ENCODE assay signal across 9 mouse cellular contexts in the genomic region with DNA sequence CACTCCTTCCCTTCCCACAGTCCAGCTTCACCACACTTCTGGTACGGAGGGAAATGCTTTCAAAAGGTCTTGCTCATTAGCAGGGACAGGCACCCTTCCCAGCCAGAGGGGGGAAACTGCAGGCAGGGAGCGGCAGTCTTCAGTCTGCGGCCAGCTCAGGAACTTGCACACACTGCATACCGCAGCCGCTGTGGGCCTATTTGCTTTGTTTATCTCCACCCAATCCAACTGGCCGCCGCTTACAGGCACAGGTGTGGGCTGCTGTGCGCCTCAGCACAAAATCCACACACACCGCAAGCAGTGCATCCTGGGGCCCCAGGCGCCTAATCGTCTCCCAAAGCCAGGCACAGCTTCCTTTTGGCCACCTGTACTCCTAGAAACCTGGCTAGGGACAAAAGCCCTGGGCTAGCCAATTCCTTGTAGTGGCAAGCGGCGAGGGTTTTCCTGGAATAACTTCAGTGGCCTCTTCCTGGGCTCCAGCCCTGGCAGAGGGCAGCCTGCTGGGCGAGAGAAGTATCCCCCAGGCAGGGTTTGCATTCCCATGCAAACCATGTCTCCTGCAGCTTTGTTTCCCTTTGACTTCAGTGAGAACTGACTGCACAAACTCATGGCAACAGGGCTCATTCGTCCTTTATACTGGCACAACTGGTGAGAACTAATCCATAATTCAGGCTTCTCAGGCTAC. TPM values are rescaled to one million over a fixed set of nuclear protein-coding genes. Genes with fewer than 3 reads are reported as not detected.
DNase-seq lines count a peak whose midpoint lies in the region; ATAC-seq lines count a peak whose summit lies in the region.
"Had no signal": no experiment of that assay in that cellular context is flagged by ENCODE, and none has a peak within 500 bp of the region (broad histone marks: within the 10 kb centered on the region; RNA-seq: fewer than 3 reads in every experiment).

No protein-coding gene starts in this region.

- no peaks in the 10 kb centered on the region for H3K36me3 ChIP-seq in embryonic facial prominence, embryonic 11.5 days (replicated peaks; ENCODE audit: control insufficient read depth, insufficient read depth, low read depth, low read length)
- H3K36me3 ChIP-seq in liver, embryonic 11.5 days (ENCODE audit: control insufficient read depth, insufficient read depth, low read length), result no peaks in the 10 kb centered on the region
- no peaks in the 10 kb centered on the region for H3K36me3 ChIP-seq in midbrain, embryonic 15.5 days (replicated peaks)

- no peaks in the 10 kb centered on the region; the same call in 1 of the 2 replicates for H3K27me3 ChIP-seq in embryonic facial prominence, embryonic 11.5 days (ENCODE audit: control insufficient read depth, insufficient read depth, low read length)
- H3K27me3 ChIP-seq in liver, embryonic 11.5 days (replicated peaks; ENCODE audit: control insufficient read depth, insufficient read depth, low read length), result no peaks in the 10 kb centered on the region
- H3K27me3 ChIP-seq in midbrain, embryonic 15.5 days (replicated peaks), result no peaks in the 10 kb centered on the region

- WGBS in embryonic facial prominence, embryonic 11.5 days, result 11% methylated on average over 15 of the region's 15 CpGs
- 19% methylated on average over 15 of the region's 15 CpGs for WGBS in liver, embryonic 11.5 days
- whole genome bisulfite sequencing in midbrain, embryonic 15.5 days, result 14% methylated on average over 15 of the region's 15 CpGs

- no peak; the same call in 1 of the 2 replicates for ATAC-seq in embryonic facial prominence, embryonic 11.5 days (replicated peaks; ENCODE audit: insufficient number of reproducible peaks, low FRiP score, low TSS enrichment, low read depth)
- ATAC-seq in liver, embryonic 11.5 days (replicated peaks; ENCODE audit: low FRiP score), result peak; percentile 52
- ATAC-seq in midbrain, embryonic 15.5 days (replicated peaks), result peak; percentile 49

- H3K4me3 ChIP-seq in embryonic facial prominence, embryonic 11.5 days (ENCODE audit: low read depth, low read length), result no peak overlapping the region
- H3K4me3 ChIP-seq in liver, embryonic 11.5 days (ENCODE audit: low read depth, low read length), result peak overlapping the region; percentile 24
- H3K4me3 ChIP-seq in midbrain, embryonic 15.5 days, result no peak overlapping the region; the same call in 1 of the 2 replicates

- peaks cover 3% of the 10 kb centered on the region; the same call in 1 of the 2 replicates for H3K4me1 ChIP-seq in embryonic facial prominence, embryonic 11.5 days (ENCODE audit: control insufficient read depth, insufficient read depth, low read length)
- peaks cover 5% of the 10 kb centered on the region for H3K4me1 ChIP-seq in liver, embryonic 11.5 days (replicated peaks; ENCODE audit: control insufficient read depth, insufficient read depth, low read length)
- peaks cover 11% of the 10 kb centered on the region for H3K4me1 ChIP-seq in midbrain, embryonic 15.5 days

- peak; percentile 24 for DNase-seq in embryo, embryonic 9.5 days (ENCODE audit: extremely low spot score)
- DNase-seq in embryo, embryonic 10 days (ENCODE audit: low spot score), result no peak
- peak; percentile 22 for DNase-seq in embryonic facial prominence, embryonic 11.5 days (ENCODE audit: low spot score)
- no peak for DNase-seq in liver, embryonic 11.5 days (ENCODE audit: low spot score)
- no peak for DNase-seq in adrenal gland, adult 8-10 months
- no peak for DNase-seq in retina, postnatal 1 day
- DNase-seq in gastrocnemius, adult 8-10 months (ENCODE audit: low spot score in 2 of 2), result no peak
- DNase-seq: heart, postnatal 10 days had no signal

- no peaks in the 10 kb centered on the region for H3K9me3 ChIP-seq in embryonic facial prominence, embryonic 11.5 days (replicated peaks; ENCODE audit: control insufficient read depth, low read length)
- no peaks in the 10 kb centered on the region for H3K9me3 ChIP-seq in liver, embryonic 11.5 days (ENCODE audit: control insufficient read depth, low read length)
- no peaks in the 10 kb centered on the region for H3K9me3 ChIP-seq in midbrain, embryonic 15.5 days

- no peak overlapping the region for H3K27ac ChIP-seq in embryonic facial prominence, embryonic 11.5 days (replicated peaks; ENCODE audit: low read depth, low read length)
- H3K27ac ChIP-seq in liver, embryonic 11.5 days (ENCODE audit: low read depth, low read length), result peak overlapping the region; percentile 53; the same call in 1 of the 2 replicates
- H3K27ac ChIP-seq in midbrain, embryonic 15.5 days, result no peak overlapping the region

- no peak overlapping the region for H3K4me2 ChIP-seq in embryonic facial prominence, embryonic 11.5 days (ENCODE audit: low read depth, low read length)
- H3K4me2 ChIP-seq in liver, embryonic 11.5 days, result peak overlapping the region; percentile 39
- peak overlapping the region; percentile 33 for H3K4me2 ChIP-seq in midbrain, embryonic 15.5 days

- no peak overlapping the region for H3K9ac ChIP-seq in embryonic facial prominence, embryonic 11.5 days (replicated peaks; ENCODE audit: low read length)
- H3K9ac ChIP-seq in liver, embryonic 11.5 days (ENCODE audit: low read depth, low read length), result no peak overlapping the region
- no peak overlapping the region for H3K9ac ChIP-seq in midbrain, embryonic 15.5 days

RNA-seq across cellular contexts. Expression of gene Atp7b, which starts 20.5 kb away (rescaled TPM):
- 0.90 and 1.4 TPM in 2 replicates for polyA plus RNA-seq in embryonic facial prominence, embryonic 11.5 days (2014; fragmentation: Nextera tagmentation; extraction: Ambion mirVana)
- polyA plus RNA-seq in liver, embryonic 11.5 days (2014; fragmentation: Nextera tagmentation; extraction: Ambion mirVana), result 24.6 and 25.1 TPM in 2 replicates
- 1.5 and 1.6 TPM in 2 replicates for polyA plus RNA-seq in midbrain, embryonic 15.5 days (2015; fragmentation: Nextera tagmentation; extraction: Ambion mirVana)
- 1 to 10 TPM in 3 of 4 experiments, under 1 TPM in 1; 0.96 to 3.2 (median 1.6) TPM for total RNA-seq in adrenal gland, adult 8-10 months (2022)
- total RNA-seq in gastrocnemius, adult 8-10 months (2022), result under 1 TPM in 1 of 4 experiments, not detected in 3; 0.05 TPM

RNA-seq across cellular contexts. Expression of gene Alg11, which starts 20.9 kb away (rescaled TPM):
- 35.4 and 36.6 TPM in 2 replicates for polyA plus RNA-seq in embryonic facial prominence, embryonic 11.5 days (2014; fragmentation: Nextera tagmentation; extraction: Ambion mirVana)
- 22.0 and 29.8 TPM in 2 replicates for polyA plus RNA-seq in liver, embryonic 11.5 days (2014; fragmentation: Nextera tagmentation; extraction: Ambion mirVana)
- polyA plus RNA-seq in midbrain, embryonic 15.5 days (2015; fragmentation: Nextera tagmentation; extraction: Ambion mirVana), result 37.8 and 43.2 TPM in 2 replicates
- total RNA-seq in adrenal gland, adult 8-10 months (2022), result 10 to 100 TPM; 34.4 to 53.6 (median 35.9) TPM
- 1 to 10 TPM; 6.9 to 9.2 (median 7.9) TPM for total RNA-seq in gastrocnemius, adult 8-10 months (2022)

Comparison
In these comparisons a context has a peak if more than half of its experiments do, and no peak if none do; other contexts are left out.
1. DNase-seq: peak in embryo, embryonic 9.5 days (single experiment) and embryonic facial prominence, embryonic 11.5 days (single experiment); none in embryo, embryonic 10 days (single experiment), liver, embryonic 11.5 days (single experiment), adrenal gland, adult 8-10 months (single experiment), retina, postnatal 1 day (single experiment) and gastrocnemius, adult 8-10 months (0 of 2).